Mouse (Mus musculus) kidney, adult 2 months (tissue): ENCODE results near the gene Mpv17.

ENCODE experiments used
- CTCF ChIP-seq: fragments of 200-500 bp; conservative IDR thresholded peaks from 2 replicates; pipeline ENCODE4 v1.5.1; 2011; ENCODE audit warnings: low read depth, mild to moderate bottlenecking, control low read depth, low read length, moderate library complexity, mixed read lengths; ENCODE audit not compliant: insufficient read depth, insufficient read length
- POLR2A ChIP-seq: fragments of 200-500 bp; IDR thresholded peaks from one replicate; pipeline ENCODE4 v1.6.1; 2011; ENCODE audit warnings: low read depth, low read length, control low read depth

DNA sequence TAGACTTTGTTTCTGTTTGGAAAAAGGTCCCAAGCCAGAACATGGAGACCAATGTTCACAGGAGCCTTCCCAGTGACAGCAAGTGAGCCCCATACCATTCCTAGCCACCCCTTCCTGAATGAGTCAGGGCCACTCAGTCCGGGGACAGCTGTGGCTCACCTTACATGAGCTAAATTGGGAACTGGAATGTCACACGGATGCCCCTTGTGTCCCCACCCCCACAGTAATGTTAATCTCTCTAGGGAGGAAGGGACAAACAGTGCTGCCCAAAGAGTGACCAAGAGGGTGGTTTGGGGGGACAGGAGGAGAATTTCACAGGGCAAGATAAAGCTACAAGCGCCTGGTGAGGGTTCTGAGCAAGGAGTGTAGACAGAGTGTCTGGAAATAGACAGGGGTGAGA, 37.7 kb downstream of the Mpv17 start, which contains the start of gene Trim54:
- TF ChIP-seq POLR2A: no peak
- TF ChIP-seq CTCF: no peak
